Mouse (Mus musculus) midbrain, embryonic 10.5 days (tissue): ENCODE measurements around the gene Invs. TPM values are rescaled to one million over a fixed set of nuclear protein-coding genes. Genes with fewer than 3 reads are reported as not detected.

Experiments
- DNase-seq: peaks from one replicate; pipeline ENCODE4 v3.0.0-alpha.2; 2017; ENCODE audit warnings: low spot score
- H3K27ac ChIP-seq: fragments of 300-500 bp; sonication (generic); replicated peaks from 2 replicates; pipeline ENCODE4 v1.5.1; 2016; ENCODE audit warnings: mild to moderate bottlenecking
- H3K27me3 ChIP-seq: fragments of 300-500 bp; sonication (generic); 2 replicates; pipeline ENCODE4 v1.6.1; 2016; ENCODE audit warnings: low read depth, mild to moderate bottlenecking; ENCODE audit not compliant: poor library complexity, severe bottlenecking
- H3K36me3 ChIP-seq: fragments of 300-500 bp; sonication (generic); 2 replicates; pipeline ENCODE4 v1.6.1; 2016; ENCODE audit warnings: mild to moderate bottlenecking, moderate library complexity
- H3K4me1 ChIP-seq: fragments of 300-500 bp; sonication (generic); 2 replicates; pipeline ENCODE4 v1.6.1; 2016
- H3K4me3 ChIP-seq: fragments of 300-500 bp; sonication (generic); 2 replicates; pipeline ENCODE4 v1.5.1; 2016; ENCODE audit warnings: mild to moderate bottlenecking, moderate library complexity
- H3K9me3 ChIP-seq: fragments of 300-500 bp; sonication (generic); replicated peaks from 2 replicates; pipeline ENCODE4 v1.6.1; 2016; ENCODE audit warnings: mild to moderate bottlenecking
- WGBS: fragments of 180-500 bp; shearing (Covaris S2); methylation state at CpG from one replicate; pipeline ENCODE4 v1.1.7; 2016; 5-methylcytosine and 5-hydroxymethylcytosine counted together
- polyA plus RNA-seq: library from polyadenylated mRNA; unstranded; fragments of >200 nt; fragmentation: Nextera tagmentation; extraction: Ambion mirVana; gene quantifications from 2 replicates; pipeline ENCODE4 v1.2.1, GENCODE M21; 2016

Gene Invs
- polyA plus RNA-seq, 1 experiment from 2014 or later = 9.0 TPM

DNA sequence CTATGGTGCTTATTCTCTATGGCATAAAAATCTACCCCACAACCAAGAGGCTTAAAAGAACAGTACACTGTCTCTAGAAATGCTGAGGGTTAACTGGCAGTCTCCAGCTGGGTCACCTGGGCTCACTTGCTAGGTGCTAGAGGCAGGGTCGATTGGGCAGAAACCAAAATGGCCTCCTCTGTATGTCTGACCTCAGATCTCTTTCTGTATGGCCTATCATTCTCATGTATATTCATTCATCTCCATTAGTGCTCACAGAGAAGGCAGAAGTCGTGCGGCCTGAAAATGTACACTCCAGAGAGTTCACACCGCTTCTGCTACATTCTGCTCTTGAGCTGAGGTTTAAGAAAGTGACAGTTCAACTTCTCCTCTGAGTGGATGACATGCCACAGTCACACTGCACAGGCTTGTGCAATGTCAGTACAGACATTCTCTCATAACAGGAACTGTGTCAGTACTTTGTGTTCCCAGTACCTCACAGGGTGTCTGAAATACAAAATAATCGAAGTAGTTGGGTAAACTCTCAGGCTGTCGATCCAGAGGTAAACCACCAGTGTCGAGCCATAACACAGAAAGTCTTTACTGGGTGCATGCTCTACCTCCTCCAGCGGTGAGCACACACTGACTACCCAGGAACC lies 139.4 kb downstream of the Invs start:
- Histone ChIP-seq H3K4me3 (no peak overlapping the region), H3K27ac (no peak overlapping the region), H3K36me3 (peaks cover 29% of the 10 kb centered on the region), H3K9me3 (no peaks in the 10 kb centered on the region), H3K4me1 (0 out of 2 replicates have a peak, but pooled peaks cover 3% of the 10 kb centered on the region), H3K27me3 (no peaks in the 10 kb centered on the region)
- DNase-seq = no peak
- 94% methylated on average over 8 of the region's 8 CpGs for WGBS

DNA sequence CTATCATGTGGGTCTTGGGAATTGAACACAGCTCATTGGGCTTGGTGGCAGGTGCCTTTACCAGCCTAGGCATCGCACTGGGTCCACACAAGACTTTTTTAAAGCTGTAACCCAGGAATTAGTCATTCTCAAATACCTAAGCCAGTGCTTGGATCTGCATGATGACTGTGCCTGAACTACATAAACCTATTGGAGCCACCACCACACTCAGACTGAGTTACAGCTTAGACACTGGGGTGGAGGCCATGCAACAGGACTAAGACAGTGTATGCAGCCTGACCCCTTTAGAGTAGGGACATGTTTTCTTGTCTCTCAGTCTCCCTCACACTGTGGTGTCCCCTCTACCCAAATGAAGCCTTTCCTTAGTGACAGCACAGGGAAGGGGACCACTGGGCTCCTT lies 143.1 kb downstream of the Invs start:
- Histone ChIP-seq H3K9me3 (no peaks in the 10 kb centered on the region), H3K27ac (no peak overlapping the region), H3K4me1 (no peaks in the 10 kb centered on the region), H3K4me3 (no peak overlapping the region), H3K36me3 (peaks cover 44% of the 10 kb centered on the region), H3K27me3 (no peaks in the 10 kb centered on the region)
- WGBS = 100% methylated on average over 1 of the region's 1 CpGs
- DNase-seq = no peak

DNA sequence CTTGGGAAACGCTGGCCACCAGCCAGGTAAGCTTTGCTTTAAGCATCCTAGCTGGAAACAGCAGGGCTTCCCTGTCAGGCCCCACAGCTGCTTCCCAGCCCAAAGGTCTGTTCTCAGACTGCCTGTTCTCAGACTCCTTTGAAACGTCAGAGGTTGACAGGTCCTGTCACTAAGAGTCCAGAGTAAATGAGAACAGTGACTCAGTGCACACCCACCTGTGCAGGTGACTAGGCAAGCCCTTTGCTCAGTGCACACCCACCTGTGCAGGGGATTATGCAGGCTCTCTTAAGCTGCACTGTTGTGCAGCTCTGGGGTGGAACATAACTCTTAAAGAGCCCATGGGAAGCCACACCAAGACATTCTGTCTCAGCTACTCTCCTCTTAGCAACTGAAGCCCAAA lies 144.2 kb downstream of the Invs start:
- Histone ChIP-seq H3K4me3 (no peak overlapping the region), H3K9me3 (no peaks in the 10 kb centered on the region), H3K4me1 (no peaks in the 10 kb centered on the region), H3K36me3 (peaks cover 47% of the 10 kb centered on the region), H3K27me3 (no peaks in the 10 kb centered on the region), H3K27ac (no peak overlapping the region)
- no peak for DNase-seq
- WGBS = 65% methylated on average over 2 of the region's 2 CpGs

DNA sequence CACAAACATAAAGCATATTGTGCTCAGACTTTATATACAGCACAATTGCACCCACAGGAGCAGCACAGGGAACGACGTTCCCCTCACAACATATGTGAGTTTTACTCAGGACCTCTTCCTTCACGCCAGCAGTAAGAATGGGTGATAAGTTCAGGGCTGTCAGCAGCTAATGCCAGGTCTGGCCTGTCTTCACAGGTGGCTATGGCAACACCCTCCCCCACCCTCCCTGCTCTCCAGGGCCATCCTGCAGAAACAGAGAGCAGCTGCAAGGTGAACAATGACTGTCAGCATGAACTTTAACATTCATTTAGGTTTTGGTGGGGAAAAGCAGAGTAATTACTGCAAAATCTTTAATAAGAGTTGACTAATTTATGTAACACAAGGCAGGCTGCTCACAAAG lies 147.9 kb downstream of the Invs start:
- Histone ChIP-seq H3K4me3 (no peak overlapping the region), H3K27me3 (no peaks in the 10 kb centered on the region), H3K9me3 (no peaks in the 10 kb centered on the region), H3K36me3 (peaks cover 61% of the 10 kb centered on the region), H3K27ac (no peak overlapping the region), H3K4me1 (no peaks in the 10 kb centered on the region)
- DNase-seq = no peak
- 94% methylated on average over 3 of the region's 3 CpGs for WGBS

DNA sequence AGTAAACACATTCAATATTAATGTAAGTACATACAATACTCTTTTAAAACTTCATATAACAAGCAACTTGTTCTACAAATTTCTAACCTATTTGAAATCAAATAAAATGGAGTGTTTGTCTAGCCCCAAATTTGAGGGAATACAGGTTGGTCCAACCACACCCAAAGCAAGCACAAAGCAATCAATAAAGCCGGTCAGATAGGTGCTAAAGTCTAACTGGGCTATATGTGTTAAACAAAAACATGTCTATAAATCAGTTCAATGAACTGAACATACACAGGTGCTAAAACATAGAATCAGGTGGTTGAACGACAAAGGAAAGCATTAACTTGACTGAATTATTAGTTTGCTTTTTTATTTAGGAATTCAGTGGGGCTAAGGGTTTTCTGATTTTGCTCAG lies 148.5 kb downstream of the Invs start:
- Histone ChIP-seq H3K27ac (no peak overlapping the region), H3K4me1 (no peaks in the 10 kb centered on the region), H3K36me3 (peaks cover 64% of the 10 kb centered on the region), H3K9me3 (no peaks in the 10 kb centered on the region), H3K4me3 (no peak overlapping the region), H3K27me3 (no peaks in the 10 kb centered on the region)
- WGBS = 95% methylated on average over 2 of the region's 2 CpGs
- DNase-seq = no peak

DNA sequence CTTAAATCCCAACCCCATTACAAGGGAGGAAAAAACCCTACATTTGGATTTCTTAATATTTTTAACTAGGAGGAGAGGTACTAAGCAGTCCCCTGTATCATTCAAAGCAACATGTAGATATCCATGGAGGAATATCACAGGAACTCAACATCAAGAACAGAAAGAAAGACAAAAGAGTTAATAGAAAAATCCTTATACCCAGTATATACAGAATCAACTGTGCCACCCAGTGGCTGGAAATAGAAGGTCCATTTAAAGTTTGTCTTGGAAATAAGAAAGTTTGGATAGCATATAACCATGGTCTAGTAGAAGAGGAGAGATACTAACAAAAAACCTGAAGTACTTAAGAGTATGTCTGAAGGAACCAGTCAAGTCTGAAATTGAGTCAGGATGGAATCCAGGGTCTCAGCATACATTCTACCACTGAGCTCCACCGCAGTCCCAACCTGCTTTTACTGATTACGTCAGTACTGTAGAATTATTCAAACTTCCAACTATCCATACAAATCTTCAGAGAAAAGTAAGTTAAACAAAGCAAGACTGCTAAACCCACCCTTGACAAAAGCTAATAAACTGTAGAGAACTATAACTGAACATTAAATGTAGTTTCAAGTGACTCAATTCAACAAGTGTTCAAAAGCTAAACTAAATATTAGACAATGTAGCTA lies 174.7 kb downstream of the Invs start:
- Histone ChIP-seq H3K4me3 (no peak overlapping the region), H3K27ac (no peak overlapping the region), H3K9me3 (no peaks in the 10 kb centered on the region), H3K36me3 (peaks cover 98% of the 10 kb centered on the region), H3K4me1 (no peaks in the 10 kb centered on the region), H3K27me3 (no peaks in the 10 kb centered on the region)
- WGBS = 95% methylated on average over 2 of the region's 2 CpGs
- DNase-seq = no peak

DNA sequence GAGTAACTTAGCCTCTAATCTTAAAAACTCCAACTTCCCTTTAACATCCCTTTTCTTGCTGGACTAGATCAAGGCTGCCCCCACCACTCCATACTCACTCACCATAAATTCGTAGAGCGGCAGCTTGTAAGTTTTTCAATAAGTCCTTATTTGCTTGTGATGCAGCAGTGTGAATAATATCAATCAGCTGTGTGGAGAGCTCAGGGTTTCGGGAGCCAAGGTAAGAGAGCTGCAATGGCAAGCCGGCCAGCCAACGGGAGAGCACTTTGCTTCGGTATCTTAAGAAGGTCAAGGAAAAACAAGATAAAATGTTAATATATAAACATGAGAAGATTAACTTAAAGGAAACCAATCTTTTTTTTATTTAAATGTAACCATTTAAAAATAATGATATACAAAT lies 178.9 kb downstream of the Invs start:
- no peak overlapping the region for H3K27ac ChIP-seq
- H3K27me3 ChIP-seq = no peaks in the 10 kb centered on the region
- peaks cover 97% of the 10 kb centered on the region for H3K36me3 ChIP-seq
- H3K4me1 ChIP-seq = no peaks in the 10 kb centered on the region
- H3K9me3 ChIP-seq = no peaks in the 10 kb centered on the region
- no peak for DNase-seq
- WGBS = 97% methylated on average over 6 of the region's 6 CpGs
- H3K4me3 ChIP-seq = no peak overlapping the region

DNA sequence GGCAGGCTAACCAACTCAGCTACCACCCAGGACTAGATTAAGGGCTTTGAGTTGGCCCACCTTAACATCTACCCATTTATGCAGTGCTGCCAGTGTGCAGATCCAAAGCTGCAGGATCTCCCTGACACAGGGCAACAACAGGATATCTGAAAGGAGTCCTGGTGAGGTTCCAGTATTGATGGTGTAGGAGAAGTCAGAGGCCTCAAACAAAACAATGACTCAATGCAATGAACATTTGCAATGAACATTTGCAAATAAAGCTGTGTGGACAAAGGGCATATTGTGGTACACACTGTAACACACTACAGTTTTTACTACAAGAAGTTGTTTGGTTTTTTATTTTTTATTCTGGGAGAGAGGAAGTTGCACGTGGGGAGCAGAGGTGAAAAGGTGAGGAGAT lies 181.5 kb downstream of the Invs start:
- Histone ChIP-seq H3K27ac (no peak overlapping the region), H3K9me3 (no peaks in the 10 kb centered on the region), H3K36me3 (peaks cover 86% of the 10 kb centered on the region), H3K4me3 (no peak overlapping the region), H3K27me3 (no peaks in the 10 kb centered on the region), H3K4me1 (no peaks in the 10 kb centered on the region)
- DNase-seq = no peak
- 95% methylated on average over 1 of the region's 1 CpGs for WGBS

DNA sequence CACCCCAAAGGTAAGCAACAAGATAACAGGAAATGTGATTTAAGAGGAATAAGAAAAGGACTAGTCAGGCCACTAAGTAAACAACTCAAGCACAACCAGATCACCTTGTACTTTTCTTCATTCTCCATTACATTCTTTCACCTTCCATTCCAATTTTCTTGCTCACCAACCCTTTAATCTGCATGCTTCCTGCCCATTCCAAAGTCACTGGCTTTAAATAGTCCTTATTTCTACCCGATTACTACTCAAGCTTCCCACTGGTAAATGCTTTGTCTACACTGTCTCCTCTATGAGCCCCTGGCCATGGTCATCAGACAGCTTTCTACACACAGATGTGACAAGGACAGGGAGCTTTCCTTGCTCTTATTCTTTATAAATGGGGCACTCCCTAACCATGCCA lies 191.4 kb downstream of the Invs start:
- H3K4me1 ChIP-seq = peaks cover 17% of the 10 kb centered on the region
- peak overlapping the region; percentile 98; the same call in 1 of the 2 replicates for H3K4me3 ChIP-seq
- H3K36me3 ChIP-seq = peaks cover 37% of the 10 kb centered on the region
- WGBS = 75% methylated on average over 1 of the region's 1 CpGs
- H3K9me3 ChIP-seq = no peaks in the 10 kb centered on the region
- DNase-seq = no peak
- no peaks in the 10 kb centered on the region for H3K27me3 ChIP-seq
- no peak overlapping the region for H3K27ac ChIP-seq

DNA sequence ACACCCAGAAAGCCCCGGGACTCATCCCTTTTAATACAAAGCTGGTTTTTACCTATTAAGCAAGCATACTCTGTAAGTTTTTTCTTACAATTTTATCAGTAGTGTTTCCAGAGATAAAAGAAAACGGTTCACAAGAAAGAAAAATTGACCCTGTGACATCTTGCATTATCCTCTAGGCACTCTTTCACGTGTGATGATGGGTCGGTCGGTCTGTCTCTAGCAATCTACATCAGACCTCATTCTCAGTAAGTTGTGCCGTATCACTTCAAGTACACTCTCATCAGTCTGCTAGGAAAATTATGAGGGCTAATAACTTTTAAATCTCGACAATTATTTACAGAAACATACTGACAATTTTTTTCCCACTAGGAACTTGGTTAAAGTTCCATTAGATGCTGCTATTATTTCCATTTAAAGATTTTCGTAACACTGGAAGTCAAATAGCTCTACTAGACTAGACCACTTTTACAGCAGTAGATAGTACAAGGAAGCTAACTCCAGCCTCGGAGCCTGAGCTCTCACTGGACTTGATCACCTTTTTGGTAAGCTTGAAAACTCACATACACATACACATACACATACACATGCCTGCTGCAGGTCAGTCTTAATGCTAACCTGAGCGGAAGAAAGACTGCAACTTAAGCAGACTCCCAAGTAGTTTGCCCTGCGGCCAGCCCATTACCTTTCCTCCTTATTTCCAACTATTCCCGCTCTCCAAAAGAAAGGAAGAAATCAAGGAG lies 192.7 kb downstream of the Invs start:
- peak overlapping the region; percentile 96 for H3K27ac ChIP-seq
- peaks cover 25% of the 10 kb centered on the region for H3K36me3 ChIP-seq
- no peak for DNase-seq
- WGBS = 28% methylated on average over 12 of the region's 12 CpGs
- no peaks in the 10 kb centered on the region for H3K27me3 ChIP-seq
- peaks cover 17% of the 10 kb centered on the region for H3K4me1 ChIP-seq
- peak overlapping the region; percentile 98 for H3K4me3 ChIP-seq
- no peaks in the 10 kb centered on the region for H3K9me3 ChIP-seq

DNA sequence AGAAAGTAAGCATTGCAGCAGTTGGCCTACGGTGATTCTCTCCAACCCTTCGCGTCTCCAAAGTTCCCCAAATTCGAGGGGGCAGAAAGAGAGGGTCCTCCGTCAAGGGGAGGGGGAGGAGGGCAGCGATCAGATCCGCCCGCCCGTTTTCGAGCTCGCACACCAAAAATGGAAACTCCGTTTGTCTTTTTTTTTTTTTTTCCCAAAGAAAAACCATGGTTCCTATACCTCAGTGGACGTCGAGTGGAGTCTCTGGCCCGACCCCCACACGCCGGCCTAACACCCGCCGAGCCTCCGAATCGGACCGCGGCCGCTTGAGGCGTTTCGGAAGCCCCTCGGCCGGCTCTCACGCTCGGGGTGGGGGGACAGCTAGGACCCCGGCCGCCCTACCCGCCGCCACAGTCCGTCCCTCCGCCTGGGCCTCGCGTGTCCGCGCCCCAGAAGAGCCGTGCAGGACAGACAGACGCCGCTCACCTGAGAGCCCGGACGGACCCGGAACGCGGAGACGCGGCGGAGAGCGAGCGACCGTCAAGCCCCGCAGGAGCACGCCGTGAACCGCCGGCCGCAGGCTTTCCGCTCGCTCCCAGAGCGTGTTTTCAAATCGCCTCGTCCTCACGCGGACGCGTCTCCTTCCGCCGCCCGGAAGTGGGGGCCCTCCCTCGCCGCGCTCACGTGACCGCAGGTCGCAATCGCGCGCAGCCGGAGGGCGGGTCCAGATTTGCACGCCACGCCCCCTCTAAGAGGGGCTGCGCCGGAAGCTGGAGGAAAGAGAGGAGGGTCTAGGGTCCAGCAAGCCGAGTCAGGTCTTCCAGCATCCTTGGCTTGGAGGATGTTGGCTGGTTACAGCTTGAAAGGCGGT lies 193.5 kb downstream of the Invs start, which contains the start of gene Tex10:
Tex10 (minus strand) TSS at position 668 of the 859 bp plus-strand sequence.
- Histone ChIP-seq H3K27ac (peak within 1 kb of the TSS; percentile 96), H3K4me1 (peaks cover 17% of the 10 kb centered on the region), H3K36me3 (peaks cover 17% of the 10 kb centered on the region), H3K9me3 (0 out of 2 replicates have a peak, but pooled peaks cover under 1% of the 10 kb centered on the region), H3K27me3 (no peaks in the 10 kb centered on the region), H3K4me3 (peak within 1 kb of the TSS; percentile 98)
- DNase-seq = peak; percentile 95
- under 1% methylated on average over 89 of the region's 89 CpGs for WGBS

DNA sequence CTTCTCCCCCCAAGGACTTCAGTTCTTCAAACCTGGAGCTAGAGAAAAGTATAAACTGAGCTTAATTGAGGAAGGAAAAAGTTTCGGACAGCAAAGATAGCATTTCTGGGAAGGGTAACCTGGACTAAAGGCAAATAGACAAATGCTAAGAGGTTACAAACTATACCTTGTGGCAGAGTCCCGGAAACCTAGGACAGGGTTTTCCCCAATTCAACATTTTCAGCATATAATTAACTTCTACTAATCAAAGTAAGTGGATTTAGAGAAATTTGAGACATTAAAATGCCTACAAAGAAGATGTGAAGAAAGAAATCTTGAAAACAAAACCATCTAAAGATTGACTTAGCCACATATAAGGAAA lies 194.1 kb downstream of the Invs start:
- peaks cover 11% of the 10 kb centered on the region for H3K36me3 ChIP-seq
- WGBS = 91% methylated on average over 2 of the region's 2 CpGs
- no peaks in the 10 kb centered on the region for H3K27me3 ChIP-seq
- peak overlapping the region; percentile 96 for H3K27ac ChIP-seq
- H3K9me3 ChIP-seq = peaks cover 6% of the 10 kb centered on the region; the same call in 1 of the 2 replicates
- DNase-seq = no peak
- peaks cover 17% of the 10 kb centered on the region for H3K4me1 ChIP-seq
- H3K4me3 ChIP-seq = peak overlapping the region; percentile 98
